Mouse (Mus musculus) MEL (cell line): Measurements from ENCODE around the gene Gm13272.

ENCODE experiments used
- CTCF ChIP-seq, 3 experiments: IDR thresholded peaks in 2 of 3; conservative IDR thresholded peaks in 1 of 3; 2 replicates each; pipeline ENCODE4 v1.5.1; 2011 to 2012; ENCODE audit warnings: low read length in 3 of 3, low read depth in 2 of 3, mild to moderate bottlenecking in 2 of 3, improper control_type of control experiment in 1 of 3, inconsistent platforms in 1 of 3, mixed read lengths in 1 of 3, moderate library complexity in 1 of 3; ENCODE audit not compliant: control insufficient read depth in 1 of 3, insufficient read depth in 1 of 3, poor library complexity in 1 of 3, severe bottlenecking in 1 of 3
- ELF1 ChIP-seq: IDR thresholded peaks from 2 replicates; pipeline ENCODE4 v1.6.1; 2014; ENCODE audit warnings: low read depth, mild to moderate bottlenecking, inconsistent platforms, low read length, improper control_type of control experiment, moderate library complexity
- EP300 ChIP-seq, 2 experiments: IDR thresholded peaks; 2 replicates each; pipeline ENCODE4 v1.6.1; 2011; ENCODE audit warnings: improper control_type of control experiment in 2 of 2, low read length in 2 of 2, low read depth in 1 of 2, mild to moderate bottlenecking in 1 of 2
- GABPA ChIP-seq: IDR thresholded peaks from 2 replicates; pipeline ENCODE4 v1.6.1; 2012; ENCODE audit warnings: low read depth, mild to moderate bottlenecking, inconsistent platforms, low read length, improper control_type of control experiment, moderate library complexity
- JUND ChIP-seq: IDR thresholded peaks from 2 replicates; pipeline ENCODE4 v1.6.1; 2011; ENCODE audit warnings: low read depth, mild to moderate bottlenecking, improper control_type of control experiment, low read length
- KAT2A ChIP-seq: conservative IDR thresholded peaks from 2 replicates; pipeline ENCODE4 v1.6.1; 2012; ENCODE audit warnings: low read depth, low read length, improper control_type of control experiment, inconsistent platforms
- MAX ChIP-seq: IDR thresholded peaks from 2 replicates; pipeline ENCODE4 v1.6.1; 2011; ENCODE audit warnings: low read length, improper control_type of control experiment
- NELFE ChIP-seq: IDR thresholded peaks from 2 replicates; pipeline ENCODE4 v1.6.1; 2011; ENCODE audit warnings: low read depth, low read length, improper control_type of control experiment
- RAD21 ChIP-seq: IDR thresholded peaks from 2 replicates; pipeline ENCODE4 v1.6.1; 2011; ENCODE audit warnings: mild to moderate bottlenecking, low read depth, low read length, improper control_type of control experiment
- SIN3A ChIP-seq: IDR thresholded peaks from 2 replicates; pipeline ENCODE4 v1.6.1; 2012; ENCODE audit warnings: low read length, improper control_type of control experiment, inconsistent platforms
- TCF12 ChIP-seq: IDR thresholded peaks from 2 replicates; pipeline ENCODE4 v1.6.1; 2014; ENCODE audit warnings: low read depth, mild to moderate bottlenecking, inconsistent platforms, low read length, improper control_type of control experiment, moderate library complexity
- ZMIZ1 ChIP-seq: IDR thresholded peaks from 2 replicates; pipeline ENCODE4 v1.6.1; 2012; ENCODE audit warnings: low read depth, mild to moderate bottlenecking, inconsistent platforms, low read length, improper control_type of control experiment, moderate library complexity
- ZNF384 ChIP-seq: IDR thresholded peaks from 2 replicates; pipeline ENCODE4 v1.6.1; 2012; ENCODE audit warnings: low read depth, mild to moderate bottlenecking, inconsistent platforms, low read length, improper control_type of control experiment

GRCm38 (mm10) chr4:88815928-88816327 lies 36.3 kb downstream of the Gm13272 start, which contains the start of gene Ifna7:
- no peak for TF ChIP-seq CTCF (IDR thresholded peaks at IDR 0.05 in 2 of 3, conservative IDR thresholded peaks at IDR 0.05 in 1 of 3; ENCODE audit: control insufficient read depth in 1 of 3, insufficient read depth in 1 of 3, low read depth in 2 of 3, low read length in 3 of 3, poor library complexity in 1 of 3, severe bottlenecking in 1 of 3)
- TF ChIP-seq RAD21: no peak
- TF ChIP-seq EP300 (IDR thresholded peaks at IDR 0.05; ENCODE audit: low read depth in 1 of 2, low read length in 2 of 2): no peak
- no peak for TF ChIP-seq ELF1
- no peak for TF ChIP-seq ZNF384
- TF ChIP-seq SIN3A: no peak
- TF ChIP-seq MAX: no peak
- no peak for TF ChIP-seq GABPA
- no peak for TF ChIP-seq TCF12
- no peak for TF ChIP-seq NELFE
- TF ChIP-seq JUND: no peak
- no peak for TF ChIP-seq ZMIZ1
- TF ChIP-seq KAT2A: no peak
